Mouse (Mus musculus): Measurements from ENCODE around the gene Olfr403. TPM values are rescaled to one million over a fixed set of nuclear protein-coding genes. Genes with fewer than 3 reads are reported as not detected.
"Not testable (repeated sequence)": the region's sequence is repeated elsewhere in the genome, so short reads cannot be mapped to it uniquely, and the experiment has no call there.

Gene Olfr403
- not detected for total RNA-seq (2021)

DNA sequence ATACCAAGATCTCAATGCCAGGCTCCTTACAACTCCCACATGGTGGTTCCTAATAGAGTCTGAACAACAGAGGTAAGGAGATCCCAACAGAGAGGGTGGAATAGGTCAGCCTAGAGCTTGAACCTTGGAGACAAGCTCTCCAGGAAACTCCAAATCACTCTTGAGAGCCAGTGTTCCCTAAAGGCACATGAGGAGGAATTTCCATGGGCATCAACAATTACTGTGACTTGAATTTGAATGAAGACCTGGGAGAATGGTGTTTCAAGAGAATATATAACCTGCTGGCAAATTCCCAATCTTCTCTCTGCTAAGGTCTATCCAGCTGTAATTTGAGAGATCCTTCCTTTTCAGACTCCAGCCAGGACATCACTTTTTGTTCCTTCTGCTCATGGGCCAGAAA, at the start of gene Olfr403:
Gene Olfr403 (plus strand): TSS at position 301 of the 400 bp plus-strand sequence.
- intact Hi-C loops (cut with DNase I), result no loop called here
- DNase-seq, result no peak

DNA sequence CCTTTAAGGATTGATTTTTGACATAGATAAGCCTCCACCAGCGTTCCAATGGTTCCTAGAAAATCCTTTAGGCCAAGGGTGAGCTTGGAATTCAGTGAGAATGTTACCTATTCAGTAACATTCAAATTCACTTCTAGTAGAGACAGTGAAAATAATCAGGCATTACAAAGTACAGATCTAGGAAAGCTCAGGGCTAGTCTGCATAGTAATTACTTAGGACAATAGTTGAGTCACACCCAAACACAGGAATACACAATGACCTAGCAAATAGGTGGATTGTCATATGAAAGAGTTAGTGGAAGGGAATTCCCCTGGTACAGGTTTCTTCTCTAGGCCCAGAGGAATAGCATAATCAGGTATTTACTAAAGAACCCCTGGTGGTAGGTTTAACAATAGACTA, 46.0 kb upstream of the Olfr403 start:
- intact Hi-C loops (cut with DNase I); DNase-seq: not testable (repeated sequence)

DNA sequence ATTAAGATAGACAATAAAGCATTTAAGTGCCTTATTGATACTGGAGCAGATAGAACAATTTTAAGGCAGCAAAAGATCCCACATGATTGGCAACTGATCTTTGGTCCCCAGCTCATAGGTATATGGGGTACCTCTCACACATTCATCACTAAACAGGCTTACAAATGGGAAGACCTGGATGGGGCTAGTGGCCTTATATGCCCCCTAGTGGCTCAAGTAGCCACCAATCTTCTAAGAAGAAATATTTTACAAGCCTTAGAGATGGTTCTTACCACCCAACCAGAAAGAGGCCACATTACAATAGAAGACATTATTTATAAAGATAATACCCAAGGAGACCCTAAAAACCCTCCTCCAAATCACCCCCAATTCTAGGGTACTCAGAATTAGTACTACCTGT, 40.2 kb upstream of the Olfr403 start:
- intact Hi-C loops (cut with DNase I), result no loop called here
- no peak for DNase-seq

DNA sequence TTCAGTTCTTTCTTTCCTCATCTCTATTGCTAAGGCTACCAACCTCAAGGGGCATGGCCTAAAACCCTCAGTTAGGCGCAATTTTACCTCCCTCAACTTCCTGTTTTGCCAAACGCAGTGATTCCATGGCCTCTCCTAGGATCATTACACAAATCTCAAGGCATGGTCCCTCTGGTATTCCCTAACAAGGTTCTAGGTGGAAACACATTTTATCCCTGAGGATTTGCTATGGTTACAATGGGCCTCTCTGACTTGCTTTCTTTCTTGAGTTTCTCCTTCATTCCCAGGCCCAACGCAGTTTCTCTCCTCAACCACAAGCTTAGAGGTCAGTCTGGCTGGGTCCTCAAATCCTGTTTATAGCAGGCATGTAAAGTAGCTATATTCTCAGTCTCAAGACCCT, 32.8 kb upstream of the Olfr403 start, which contains the start of gene Olfr402:
Gene Olfr402 (plus strand): TSS at position 301 of the 400 bp plus-strand sequence.
- intact Hi-C loops (cut with DNase I), result no loop called here
- no peak for DNase-seq

DNA sequence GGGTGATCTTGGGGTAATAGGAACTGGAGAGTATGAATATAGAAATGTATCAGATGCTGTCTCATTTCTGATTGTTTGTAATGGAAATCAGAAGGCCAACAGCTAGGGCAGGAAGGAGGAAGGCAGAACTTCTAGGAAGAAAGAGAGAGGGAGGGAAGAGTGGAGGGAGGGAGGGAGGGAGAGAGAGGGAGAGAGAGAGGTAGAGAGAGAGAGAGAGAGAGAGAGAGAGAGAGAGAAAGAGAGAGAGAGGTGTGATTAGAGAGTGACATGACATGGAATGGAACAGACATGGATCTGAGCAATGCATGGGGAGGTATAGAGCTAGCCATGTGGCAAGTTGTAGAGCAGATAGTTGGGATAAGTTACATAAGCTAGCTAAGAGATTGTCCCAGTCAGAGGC, 17.3 kb upstream of the Olfr403 start:
- no peak for DNase-seq
- intact Hi-C loops (cut with DNase I), result no loop called here

DNA sequence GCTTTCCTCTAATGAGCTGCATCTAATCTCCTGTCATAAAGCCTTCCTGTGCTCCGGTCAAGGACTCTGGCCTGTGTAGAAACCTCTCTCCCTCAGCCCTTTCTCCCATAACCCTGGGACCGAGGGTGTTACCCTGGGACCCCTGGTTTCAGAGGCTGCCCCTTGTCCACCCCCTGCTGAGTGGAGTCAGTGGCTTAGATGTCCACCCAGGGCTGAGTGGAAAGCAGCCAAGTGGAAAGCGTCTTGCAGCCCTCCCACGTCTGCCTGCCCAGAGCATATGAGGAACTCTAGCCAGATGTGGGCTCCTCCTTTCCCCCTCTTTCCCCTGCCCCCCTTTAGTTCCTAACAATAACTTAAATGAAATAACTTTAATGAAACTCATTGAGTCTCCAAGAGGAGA, 2.9 kb upstream of the Olfr403 start:
- intact Hi-C loops (cut with DNase I), result no loop called here
- peak in 1 of 2 experiments; percentile 1 for DNase-seq

DNA sequence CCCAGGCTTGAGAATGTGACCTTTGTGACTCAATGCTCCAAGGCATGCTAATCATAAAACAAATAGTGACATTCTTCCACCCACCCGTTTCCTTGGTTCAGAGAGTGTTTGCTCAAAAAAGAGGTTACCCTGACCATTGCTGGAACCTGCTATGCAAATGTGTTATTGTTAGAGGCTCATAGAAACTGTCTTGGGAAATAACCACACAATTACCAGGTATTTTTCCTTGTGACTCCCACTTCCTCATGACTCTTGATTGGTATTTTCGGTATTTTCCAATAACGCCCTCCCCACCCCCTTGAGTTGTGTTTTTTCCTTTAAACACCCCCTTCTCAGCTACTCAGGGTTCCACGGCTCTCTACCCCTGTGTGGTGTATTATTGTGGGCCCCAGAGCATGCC, 2.3 kb upstream of the Olfr403 start:
- DNase-seq, result no peak
- intact Hi-C loops (cut with DNase I), result no loop called here

DNA sequence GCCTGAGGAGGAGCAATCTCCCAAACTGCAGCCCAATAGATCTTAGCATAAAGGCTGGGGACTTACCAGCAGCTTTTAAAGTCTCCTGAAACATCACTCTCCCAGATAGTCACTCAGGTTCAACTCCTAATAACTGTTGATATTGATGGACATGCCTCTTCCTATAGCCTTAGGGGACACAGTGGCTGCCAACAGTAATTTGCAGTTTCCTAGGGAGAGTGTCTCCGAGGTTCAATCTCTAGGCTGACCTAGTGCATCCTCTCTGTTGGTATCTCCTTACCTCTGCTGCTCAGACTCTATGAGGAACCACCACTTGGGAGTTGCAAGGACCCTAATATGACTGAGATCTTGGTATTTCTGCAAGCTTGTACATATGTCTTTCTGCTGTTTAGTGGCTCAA, 25.2 kb downstream of the Olfr403 start, which contains the start of gene Olfr43:
Gene Olfr43 (minus strand): TSS at position 101 of the 400 bp plus-strand sequence.
- no peak for DNase-seq
- intact Hi-C loops (cut with DNase I), result no loop called here

DNA sequence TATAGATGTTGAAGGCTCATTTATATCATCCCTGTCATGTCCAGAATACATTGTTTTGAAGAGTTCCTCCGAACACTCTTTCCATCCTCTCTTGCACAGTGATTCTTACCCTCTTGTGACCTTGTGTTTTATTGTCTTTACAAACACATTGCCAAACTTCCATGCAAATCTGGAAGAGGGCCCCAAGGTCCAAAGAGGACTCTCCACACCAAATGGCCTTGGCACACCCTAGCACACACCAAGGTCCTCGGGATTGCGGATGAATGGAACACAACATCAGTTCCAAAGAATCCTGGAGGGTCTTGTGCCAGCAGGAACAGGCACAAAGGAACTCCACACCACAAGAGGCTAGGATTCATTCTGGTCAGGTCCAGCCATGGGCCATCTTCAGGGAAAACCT, 55.2 kb downstream of the Olfr403 start:
- intact Hi-C loops (cut with DNase I), result no loop called here
- DNase-seq, result no peak

Other genes with a start within 250 kb of the Olfr403 start
- gene Olfr23, start 249.6 kb upstream of the Olfr403 start, total RNA-seq (2021), result not detected
- not detected for gene Olfr397, start 225.4 kb upstream of the Olfr403 start, total RNA-seq (2021)
- not detected for gene Olfr398, start 195.8 kb upstream of the Olfr403 start, total RNA-seq (2021)
- gene Olfr139, start 129.7 kb upstream of the Olfr403 start, total RNA-seq (2021), result not detected
- not detected for gene Olfr399, start 129.6 kb upstream of the Olfr403 start, total RNA-seq (2021)
- not detected for gene Zfp616, start 116.3 kb upstream of the Olfr403 start, total RNA-seq (2021)
- gene Olfr401, start 72.5 kb upstream of the Olfr403 start, total RNA-seq (2021), result not detected
- gene Olfr402, start 32.7 kb upstream of the Olfr403 start, total RNA-seq (2021), result not detected
- gene Olfr43, start 25.1 kb downstream of the Olfr403 start, total RNA-seq (2021), result not detected
- gene Olfr406, start 73.6 kb downstream of the Olfr403 start, total RNA-seq (2021), result not detected
- gene Olfr59, start 97.5 kb downstream of the Olfr403 start, total RNA-seq (2021), result not detected
- not detected for gene Olfr410, start 151.8 kb downstream of the Olfr403 start, total RNA-seq (2021)
- not detected for gene Olfr411, start 166.4 kb downstream of the Olfr403 start, total RNA-seq (2021)
- gene Olfr412, start 175.8 kb downstream of the Olfr403 start, total RNA-seq (2021), result not detected